Mouse (Mus musculus) splenic B cell, adult 2 months (primary cell): ENCODE data around the gene Cacng3.
A peak's percentile ranks its signal among the peaks of the same experiment; 100 is the strongest.

Experiments used
- DNase-seq: peaks from one replicate; pipeline ENCODE4 v3.0.0-alpha.2; 2011; ENCODE audit warnings: low read depth, low spot score
- H3K27me3 ChIP-seq: 2 replicates; pipeline ENCODE4 v1.6.1; 2012; ENCODE audit warnings: mild to moderate bottlenecking, low read length, moderate library complexity, mixed read lengths; ENCODE audit not compliant: control insufficient read depth, poor library complexity, insufficient read depth, severe bottlenecking
- H3K36me3 ChIP-seq: 2 replicates; pipeline ENCODE4 v1.6.1; 2012; ENCODE audit warnings: mild to moderate bottlenecking, low read length, moderate library complexity, mixed read lengths; ENCODE audit not compliant: control insufficient read depth, poor library complexity, insufficient read depth, severe bottlenecking

Gene Cacng3

DNA sequence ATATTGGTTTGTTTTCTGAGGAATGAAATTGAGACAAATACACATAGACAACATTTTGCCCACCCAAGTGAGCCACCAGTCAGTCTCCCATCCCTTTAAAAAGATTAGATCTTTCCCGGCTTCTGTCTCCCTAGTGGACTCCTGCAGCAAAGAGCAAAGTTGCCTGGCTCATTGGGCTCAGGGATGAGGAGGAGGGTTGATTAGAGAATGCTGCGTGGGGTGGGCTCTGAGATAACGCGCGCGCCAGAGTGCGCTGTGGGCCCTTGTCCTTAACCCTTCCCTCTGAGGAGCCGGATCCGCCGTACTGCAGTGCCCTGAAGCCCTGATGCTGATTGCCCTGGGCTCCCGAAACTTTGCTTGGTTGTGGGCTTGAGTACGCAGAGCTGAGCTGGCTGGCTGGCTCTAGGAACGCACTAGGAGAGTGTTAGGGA is at the start of gene Cacng3:
Gene Cacng3 (plus strand): TSS at position 51 of the 431 bp plus-strand sequence.
- no peaks in the 10 kb centered on the region for H3K36me3 ChIP-seq
- H3K27me3 ChIP-seq = no peaks in the 10 kb centered on the region
- no peak for DNase-seq

DNA sequence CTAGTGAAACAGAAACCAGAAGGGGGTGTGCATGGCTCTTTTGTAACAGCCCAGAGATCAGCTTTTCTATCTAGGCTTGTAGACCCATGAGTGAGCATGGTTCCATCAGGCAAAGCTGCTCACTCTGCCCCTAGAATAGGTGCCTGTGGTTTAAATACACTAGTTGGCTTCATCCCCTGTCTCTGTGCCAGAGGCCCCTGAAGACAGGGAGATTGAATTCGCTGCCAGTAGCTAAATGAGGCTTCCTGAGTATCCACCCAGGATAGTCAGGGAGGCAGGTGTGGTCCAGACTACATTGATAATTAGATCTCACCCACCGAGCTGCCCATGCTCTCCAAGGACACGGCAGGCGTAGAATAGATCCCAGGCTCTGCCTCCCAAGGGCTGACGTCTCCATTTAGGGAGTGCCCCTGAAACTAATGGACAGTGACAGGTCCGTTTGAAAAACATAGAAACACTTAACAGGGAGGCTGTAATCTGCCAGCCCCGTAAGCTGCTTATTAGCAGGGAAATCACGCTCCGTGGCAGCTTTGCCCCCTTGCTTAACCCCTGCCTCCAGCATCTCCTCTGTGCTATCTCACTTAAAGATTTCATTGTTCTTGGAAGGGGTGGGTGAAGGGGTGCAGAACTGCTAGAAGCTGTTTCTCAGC is 48.0 kb upstream of the Cacng3 start:
- H3K36me3 ChIP-seq = peaks cover 16% of the 10 kb centered on the region
- H3K27me3 ChIP-seq = no peaks in the 10 kb centered on the region
- no peak for DNase-seq

DNA sequence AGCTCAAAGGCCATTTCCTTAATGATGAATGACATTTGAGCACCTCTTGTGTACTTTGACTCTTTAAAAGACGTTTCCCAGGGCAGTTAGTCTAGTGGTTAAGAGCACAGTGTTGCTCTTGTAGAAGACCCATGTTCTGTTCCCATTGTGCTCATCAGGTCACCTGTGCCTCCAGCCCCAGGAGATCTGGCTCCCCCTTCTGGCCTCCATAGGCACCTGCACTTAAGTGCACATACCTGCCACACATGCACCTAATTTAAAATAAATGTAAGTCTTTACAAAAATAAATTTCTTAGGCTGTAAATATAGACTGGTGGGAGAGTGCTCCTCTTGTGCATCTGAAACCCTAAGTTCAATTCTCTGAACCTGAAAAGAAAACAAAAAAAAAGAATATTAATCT is 46.5 kb upstream of the Cacng3 start:
- peak; percentile 8 for DNase-seq
- no peaks in the 10 kb centered on the region for H3K27me3 ChIP-seq
- H3K36me3 ChIP-seq = peaks cover 14% of the 10 kb centered on the region

DNA sequence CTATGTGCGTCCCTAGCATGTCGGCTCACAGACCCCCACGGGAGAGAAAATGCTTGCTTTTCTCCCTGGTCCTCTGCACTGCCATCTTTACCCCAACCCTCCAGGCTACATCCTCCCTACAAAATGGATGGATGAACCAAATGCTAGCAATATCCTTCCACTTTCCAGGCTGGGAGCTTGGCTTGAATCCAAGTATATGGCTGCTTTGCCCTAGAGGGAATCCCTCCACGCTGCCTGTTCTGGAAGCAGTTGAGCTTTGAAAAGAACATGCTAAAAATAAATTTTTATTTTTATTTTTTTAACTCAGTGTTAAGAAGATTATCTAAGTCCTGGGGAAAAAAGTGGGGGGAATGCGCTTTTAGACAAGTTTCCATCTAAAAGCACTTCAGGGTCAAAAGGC is 42.2 kb upstream of the Cacng3 start:
- no peaks in the 10 kb centered on the region for H3K27me3 ChIP-seq
- peaks cover 7% of the 10 kb centered on the region for H3K36me3 ChIP-seq
- no peak for DNase-seq

DNA sequence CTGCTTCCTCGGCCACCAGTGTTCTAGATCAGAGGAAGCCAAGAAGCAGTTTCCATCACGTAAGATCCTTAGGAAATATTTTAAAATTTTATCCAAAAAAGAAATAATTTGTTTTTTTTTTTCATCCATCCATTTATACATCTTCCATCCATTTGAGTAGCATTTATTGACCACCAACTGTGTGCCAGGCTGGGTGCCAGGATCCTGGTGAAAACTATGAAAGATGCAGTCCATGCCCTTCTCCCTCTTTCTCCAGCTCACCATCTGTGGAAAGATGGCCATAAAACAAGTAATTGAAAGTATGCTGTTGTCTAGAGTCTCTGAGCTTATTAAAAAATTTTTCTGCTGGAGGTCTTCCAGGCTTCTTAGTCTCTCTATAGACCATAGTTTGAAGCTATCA is 39.9 kb upstream of the Cacng3 start:
- H3K36me3 ChIP-seq = peaks cover 8% of the 10 kb centered on the region
- no peaks in the 10 kb centered on the region for H3K27me3 ChIP-seq
- DNase-seq = no peak

DNA sequence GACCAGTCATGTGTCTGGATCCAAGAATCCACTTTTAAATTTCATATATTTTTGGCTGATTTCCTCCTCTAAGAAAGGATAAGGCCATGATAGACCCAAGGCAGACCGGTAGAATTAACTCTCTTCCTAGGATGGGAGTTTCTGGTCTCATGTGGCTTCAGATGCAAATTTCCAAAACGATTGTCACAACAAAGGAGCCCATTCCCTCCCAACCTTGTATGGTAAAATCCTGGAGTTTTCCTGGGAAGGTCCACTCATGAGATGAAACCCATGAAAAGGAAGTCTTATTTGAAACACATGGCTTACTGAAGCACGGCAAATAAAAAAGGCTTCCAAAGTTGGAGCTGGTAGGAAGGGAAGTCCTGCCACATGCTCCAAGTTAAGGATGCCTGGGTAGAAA is 39.1 kb upstream of the Cacng3 start:
- H3K27me3 ChIP-seq = no peaks in the 10 kb centered on the region
- H3K36me3 ChIP-seq = peaks cover 8% of the 10 kb centered on the region
- no peak for DNase-seq

DNA sequence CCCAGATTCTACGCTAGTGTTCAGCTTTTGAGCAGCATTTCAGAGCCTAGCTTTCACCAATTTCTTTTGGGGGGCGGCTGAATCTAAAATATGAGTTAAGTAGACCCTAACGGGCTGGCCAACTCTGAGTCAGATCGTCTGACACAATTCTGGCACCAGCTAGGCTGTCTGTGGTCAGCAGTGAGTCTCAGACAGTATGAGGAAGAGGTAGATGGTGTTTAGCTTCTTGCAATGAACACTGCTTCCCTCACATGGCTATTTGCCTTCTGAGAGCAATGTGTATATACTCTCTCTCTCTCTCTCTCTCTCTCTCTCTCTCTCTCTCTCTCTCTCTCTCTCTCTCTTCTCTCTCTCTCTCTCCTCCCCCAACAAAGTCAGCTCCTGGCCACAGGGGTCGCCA is 37.3 kb upstream of the Cacng3 start:
- no peaks in the 10 kb centered on the region for H3K27me3 ChIP-seq
- peak; percentile 40 for DNase-seq
- H3K36me3 ChIP-seq = peaks cover 7% of the 10 kb centered on the region

DNA sequence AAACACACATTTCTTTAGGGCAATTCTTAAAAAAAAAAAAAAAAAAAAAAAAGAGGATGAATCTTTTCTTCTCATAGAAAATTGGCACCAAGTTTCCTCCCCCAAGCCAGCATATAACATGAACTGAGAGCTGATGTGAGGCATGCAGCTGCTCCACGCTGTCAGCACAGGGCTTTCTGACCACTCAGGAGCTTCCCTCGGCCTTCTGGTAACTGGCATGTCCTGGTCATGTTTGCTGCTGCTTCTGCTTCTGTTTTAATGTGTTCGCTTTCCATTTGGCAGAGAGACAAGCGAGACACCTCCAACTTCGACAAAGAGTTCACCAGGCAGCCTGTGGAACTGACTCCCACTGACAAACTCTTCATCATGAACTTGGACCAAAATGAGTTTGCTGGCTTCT is 36.8 kb upstream of the Cacng3 start:
- Histone ChIP-seq H3K27me3 (no peaks in the 10 kb centered on the region), H3K36me3 (peaks cover 6% of the 10 kb centered on the region)
- no peak for DNase-seq

DNA sequence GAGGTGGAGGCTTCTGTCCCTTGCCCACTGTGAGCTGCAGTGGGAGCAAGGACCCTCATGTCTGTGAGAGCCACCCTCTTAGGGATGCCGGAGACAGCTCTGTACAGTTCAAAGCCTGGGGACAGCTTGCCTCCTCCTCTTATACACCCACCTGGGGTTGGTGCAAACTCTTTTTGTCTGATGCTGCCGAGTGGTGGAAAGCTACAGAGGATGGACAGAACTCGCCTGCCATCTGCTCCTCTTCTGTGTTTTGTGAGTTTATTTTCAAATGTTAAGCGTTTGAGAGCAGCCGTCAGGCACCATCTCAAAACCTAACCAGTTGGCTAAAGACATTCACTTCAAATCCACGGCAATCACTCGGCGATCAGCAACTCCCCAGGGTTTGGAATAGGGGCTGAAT is 26.6 kb upstream of the Cacng3 start:
- Histone ChIP-seq H3K27me3 (no peaks in the 10 kb centered on the region), H3K36me3 (no peaks in the 10 kb centered on the region)
- DNase-seq = no peak

DNA sequence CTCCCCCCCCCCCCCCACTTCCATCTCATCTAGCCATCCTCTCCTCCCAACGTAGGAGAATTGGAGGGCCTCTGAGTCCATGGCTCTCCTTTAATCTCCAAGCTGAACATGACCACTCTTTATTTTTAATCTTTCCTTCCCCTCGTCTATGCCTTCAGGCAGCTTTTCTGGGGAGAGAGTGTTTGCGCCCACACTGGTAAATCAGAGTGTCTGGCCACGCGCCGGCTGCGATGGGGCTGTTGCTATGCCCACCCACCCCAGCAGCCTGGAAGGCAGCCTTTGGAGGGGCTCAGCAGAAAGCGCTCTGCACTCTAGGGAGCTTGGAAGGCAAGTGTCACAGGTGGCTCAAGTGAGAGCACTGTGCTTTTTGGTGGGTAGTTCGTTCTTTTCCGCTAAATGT is 21.0 kb upstream of the Cacng3 start:
- no peak for DNase-seq
- H3K36me3 ChIP-seq = no peaks in the 10 kb centered on the region
- no peaks in the 10 kb centered on the region for H3K27me3 ChIP-seq

DNA sequence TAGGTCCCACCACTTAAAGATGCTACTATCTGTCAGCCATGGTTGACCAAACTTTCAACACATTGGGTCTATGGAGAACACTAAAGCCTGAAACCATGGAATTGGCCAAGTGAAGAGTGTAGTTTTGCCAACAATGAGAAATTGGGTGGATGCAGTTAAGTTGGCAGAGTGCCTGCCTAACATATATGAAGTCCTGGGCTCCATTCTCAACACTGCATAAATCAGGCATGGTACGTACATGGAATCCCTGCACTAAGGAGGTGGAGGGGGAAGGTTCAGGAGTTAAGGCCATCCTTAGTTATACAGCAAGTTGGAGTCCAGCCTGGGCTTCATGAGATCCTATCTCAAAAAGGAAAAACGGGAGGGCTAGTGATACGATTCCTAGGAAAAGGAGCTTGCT is 17.8 kb upstream of the Cacng3 start:
- DNase-seq = no peak
- no peaks in the 10 kb centered on the region for H3K27me3 ChIP-seq
- H3K36me3 ChIP-seq = no peaks in the 10 kb centered on the region

DNA sequence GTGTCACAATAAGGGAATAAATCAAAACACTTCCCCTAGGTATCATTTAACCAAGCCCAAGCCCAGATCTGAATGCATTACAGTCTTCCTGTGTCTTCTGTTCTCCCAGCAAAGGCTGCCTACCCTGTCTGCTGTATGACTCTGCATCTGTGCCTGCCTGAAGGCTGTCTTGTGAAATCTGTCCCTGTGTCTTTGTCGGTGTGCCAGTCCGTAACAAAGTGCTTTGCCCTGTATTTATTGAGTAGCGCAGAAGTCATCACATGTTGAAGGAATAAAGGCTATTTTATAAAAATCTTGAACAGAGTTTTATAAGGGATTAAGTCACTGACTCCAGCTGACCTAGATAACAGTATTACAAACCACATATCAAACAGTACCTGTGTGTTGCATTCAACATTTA is 13.6 kb upstream of the Cacng3 start:
- Histone ChIP-seq H3K27me3 (no peaks in the 10 kb centered on the region), H3K36me3 (no peaks in the 10 kb centered on the region)
- DNase-seq = no peak

DNA sequence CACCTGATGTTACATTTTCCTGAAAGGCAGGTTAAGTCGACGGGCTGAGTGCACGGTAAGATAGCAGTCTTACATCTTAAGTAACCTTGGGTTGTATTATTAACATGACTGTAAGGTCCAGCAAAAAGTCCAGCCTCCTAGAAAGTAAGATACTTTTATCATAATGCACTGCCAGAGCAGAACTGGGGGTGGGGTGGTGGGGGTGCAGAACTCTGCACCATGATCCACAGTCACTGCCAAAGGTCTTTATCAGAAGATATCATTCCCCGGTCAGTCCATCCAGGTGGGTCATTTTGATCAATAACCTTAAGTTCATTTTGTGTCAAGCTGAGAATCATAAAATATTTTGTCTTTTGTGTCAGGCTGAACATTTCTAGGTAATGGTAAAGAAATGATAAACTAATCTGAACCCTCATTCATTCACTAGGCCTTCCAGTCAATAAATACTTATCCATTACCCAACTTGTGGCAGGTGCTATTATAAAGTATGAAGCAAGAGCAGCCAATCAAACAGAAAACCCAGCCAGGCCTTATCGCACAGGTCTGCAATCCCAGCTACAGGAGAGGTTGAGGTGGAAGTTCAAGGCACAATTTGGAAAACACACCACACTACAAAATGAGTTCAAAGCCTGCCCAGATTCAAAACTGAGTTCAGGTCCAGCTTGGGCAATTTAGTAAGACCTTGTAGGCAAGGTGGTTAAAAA is 12.7 kb upstream of the Cacng3 start:
- no peaks in the 10 kb centered on the region for H3K36me3 ChIP-seq
- no peak for DNase-seq

DNA sequence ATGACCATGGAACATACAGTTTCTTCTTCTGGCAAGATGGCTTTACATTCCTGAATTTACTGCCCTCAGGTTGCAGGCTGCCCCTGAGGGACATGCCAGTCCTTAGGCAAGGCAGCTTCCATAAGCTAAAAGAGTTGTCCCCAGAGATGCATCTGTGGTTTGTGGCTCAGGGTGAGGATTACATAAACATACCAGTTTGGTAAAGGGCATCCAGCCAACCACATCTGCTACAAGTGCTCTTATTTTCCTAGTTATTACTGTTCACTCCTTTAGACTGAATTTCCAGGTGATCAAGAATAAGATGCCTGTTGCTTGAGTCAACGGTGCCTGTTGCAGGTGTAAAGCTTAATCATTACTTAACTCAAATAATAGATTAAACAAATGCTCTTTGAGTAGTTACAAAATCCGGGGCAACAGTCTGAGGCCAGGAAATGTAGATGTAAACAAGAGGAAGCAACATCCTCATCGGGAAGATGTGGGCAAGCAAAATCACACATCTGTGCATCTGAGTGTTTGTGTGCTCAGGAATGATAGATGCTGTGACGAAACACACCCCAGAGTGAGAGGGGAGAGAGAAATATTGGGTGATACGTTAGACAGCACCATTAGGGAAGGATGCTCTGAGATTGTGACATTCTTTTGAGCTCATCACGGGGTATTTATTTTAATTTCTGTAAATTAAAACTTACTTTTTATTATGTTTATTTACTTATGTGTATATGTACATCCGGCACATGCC is 4.8 kb upstream of the Cacng3 start:
- no peak for DNase-seq
- Histone ChIP-seq H3K36me3 (no peaks in the 10 kb centered on the region), H3K27me3 (no peaks in the 10 kb centered on the region)

More for the DNA sequence above, 12.7 kb upstream of the Cacng3 start:
- no peaks in the 10 kb centered on the region for H3K27me3 ChIP-seq

DNA sequence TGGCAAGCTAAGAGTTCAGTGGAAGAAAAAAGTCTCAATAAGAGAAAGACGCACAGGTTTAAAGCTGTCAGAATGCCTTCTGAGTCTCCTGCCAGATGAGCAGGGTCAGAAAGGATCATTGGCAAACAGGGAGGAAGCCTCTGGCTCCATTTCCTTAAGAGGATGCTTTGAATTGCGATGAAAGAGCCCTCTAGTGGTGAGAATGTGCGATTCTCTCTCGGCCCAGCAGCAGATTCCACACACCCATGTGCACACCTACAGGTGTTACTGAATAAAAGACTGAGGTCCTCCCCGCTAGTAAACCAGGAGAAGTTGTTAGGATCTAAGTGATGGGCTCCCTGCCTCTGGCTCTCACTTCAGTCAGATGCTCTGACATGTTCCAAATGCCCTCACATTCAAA is 2.4 kb upstream of the Cacng3 start:
- no peaks in the 10 kb centered on the region for H3K36me3 ChIP-seq
- peak; percentile 59 for DNase-seq
- H3K27me3 ChIP-seq = no peaks in the 10 kb centered on the region
